Mouse (Mus musculus) urinary bladder, postnatal 25 days (tissue): ENCODE data around the gene Tmem213.
A peak's percentile ranks its signal among the peaks of the same experiment; 100 is the strongest.

ENCODE experiments used
- DNase-seq: peaks from one replicate; pipeline ENCODE4 v3.0.0; 2022; ENCODE audit warnings: low spot score

The Tmem213 gene

DNA sequence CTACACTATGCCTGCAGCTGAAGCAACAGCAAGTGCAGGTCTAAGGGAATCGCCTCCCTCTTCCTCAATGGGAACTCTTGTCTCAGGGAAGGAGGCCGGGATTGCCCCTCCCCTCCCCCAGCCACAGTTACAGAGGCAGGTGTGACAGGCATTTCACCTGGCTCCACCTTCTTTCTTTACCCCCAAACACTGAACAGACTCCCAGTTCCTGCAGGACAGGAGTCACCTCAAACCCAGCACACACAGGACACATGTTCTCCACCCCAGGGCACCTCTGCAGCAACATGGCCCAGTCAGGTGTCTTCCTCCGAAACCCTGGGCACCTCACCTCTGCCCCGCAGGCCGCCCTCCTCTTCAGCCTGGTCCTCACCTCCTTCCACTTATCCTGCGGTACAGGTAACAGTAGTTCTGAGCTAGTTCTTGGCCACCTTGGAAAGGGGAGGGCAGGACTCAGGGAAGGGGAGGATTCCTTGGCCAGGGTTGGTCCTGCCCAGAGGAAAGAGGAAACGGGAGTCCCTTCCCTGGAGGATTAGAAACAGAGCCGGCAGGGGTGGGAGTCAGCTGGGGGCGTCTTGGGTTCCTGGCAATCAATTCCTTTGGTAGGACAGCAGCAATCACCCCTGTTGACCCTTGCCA lies at the start of gene Tmem213:
Gene Tmem213 (plus strand): TSS at position 96 of the 636 bp plus-strand sequence.
- no peak for DNase-seq

DNA sequence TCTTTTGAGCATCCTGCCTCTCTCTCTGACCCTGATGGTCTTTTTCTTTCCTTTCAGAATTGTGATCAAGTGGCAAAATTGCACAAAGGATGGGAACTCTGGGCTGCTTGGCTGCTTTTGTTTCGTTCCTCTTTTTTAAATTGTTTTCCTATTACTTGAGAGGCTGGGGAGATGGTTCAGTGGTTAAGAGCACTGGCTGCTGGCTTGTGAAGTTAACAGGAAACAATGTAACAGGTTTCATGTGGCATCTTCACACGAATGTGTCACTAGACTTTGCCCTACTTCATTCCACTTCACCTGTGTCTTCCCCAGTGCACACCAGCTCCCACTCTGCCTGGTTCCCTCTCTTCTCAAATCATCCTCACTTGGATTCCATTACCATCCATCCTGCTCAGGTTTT lies 44.4 kb upstream of the Tmem213 start:
- no peak for DNase-seq

DNA sequence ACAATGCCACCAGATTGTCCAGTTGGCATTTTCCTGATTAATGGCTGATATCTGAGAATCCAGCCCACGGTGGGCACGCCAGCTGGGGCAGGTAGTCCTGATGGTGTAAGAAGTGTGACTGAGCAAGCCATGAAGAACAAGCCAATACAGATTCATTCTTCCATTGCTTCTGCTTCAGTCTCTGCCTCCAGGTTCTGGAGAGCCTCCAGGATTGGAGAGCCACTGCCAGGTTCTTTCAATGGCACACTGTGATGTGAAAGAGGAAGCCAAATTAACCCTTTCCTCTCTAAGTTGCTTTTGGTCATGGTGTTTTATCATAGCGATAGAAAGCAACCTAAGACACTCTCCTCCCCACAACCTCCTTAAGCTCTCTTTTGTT lies 43.9 kb upstream of the Tmem213 start:
- no peak for DNase-seq

DNA sequence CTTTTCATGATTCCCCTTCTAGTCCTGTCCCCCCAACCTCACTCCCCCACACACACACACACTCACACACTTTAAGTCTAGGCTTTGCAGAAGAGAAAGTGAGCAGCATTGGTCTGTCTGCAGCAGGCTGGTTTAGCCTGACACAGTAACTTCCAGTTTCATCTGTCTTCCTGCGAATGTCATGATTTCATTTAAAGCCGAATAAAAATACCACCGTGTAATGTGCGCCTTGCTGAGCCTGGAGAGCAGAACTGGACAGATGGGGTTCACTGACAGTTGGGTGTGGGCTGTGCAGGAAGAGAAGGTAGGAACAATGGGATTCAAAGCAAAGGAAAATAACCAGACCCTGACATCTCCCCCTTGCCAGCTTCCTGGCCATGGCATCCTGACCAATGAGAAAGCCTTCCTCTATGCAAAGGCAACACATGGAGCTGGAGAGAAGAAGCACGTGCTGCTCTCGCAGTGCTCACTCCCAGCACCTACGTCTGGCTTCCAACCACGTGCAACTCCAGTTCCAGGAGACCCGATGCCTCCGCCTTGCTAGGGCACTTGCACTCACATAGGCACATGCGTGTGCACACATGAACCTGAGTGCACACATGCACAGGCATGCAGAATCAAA lies 43.4 kb upstream of the Tmem213 start:
- no peak for DNase-seq

DNA sequence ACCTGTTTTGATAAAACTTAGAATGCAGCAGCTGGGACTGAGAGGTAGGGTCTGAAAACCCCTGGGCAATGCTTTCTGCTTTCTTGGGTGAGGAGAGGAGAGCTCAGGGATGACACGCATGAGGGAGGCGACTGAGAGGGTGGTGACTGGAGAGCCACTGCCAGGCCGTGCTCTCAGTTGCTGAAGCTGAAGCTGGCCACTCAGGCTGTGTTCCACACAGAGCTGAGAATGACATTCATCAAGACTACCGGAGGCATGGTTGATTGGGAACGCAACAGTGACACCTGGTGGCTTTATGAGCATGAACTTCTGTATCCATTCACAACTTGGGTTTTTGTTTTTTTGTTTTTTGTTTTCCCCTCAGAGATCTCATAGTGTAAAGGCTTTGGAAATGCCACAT lies 42.8 kb upstream of the Tmem213 start:
- peak; percentile 17 for DNase-seq

DNA sequence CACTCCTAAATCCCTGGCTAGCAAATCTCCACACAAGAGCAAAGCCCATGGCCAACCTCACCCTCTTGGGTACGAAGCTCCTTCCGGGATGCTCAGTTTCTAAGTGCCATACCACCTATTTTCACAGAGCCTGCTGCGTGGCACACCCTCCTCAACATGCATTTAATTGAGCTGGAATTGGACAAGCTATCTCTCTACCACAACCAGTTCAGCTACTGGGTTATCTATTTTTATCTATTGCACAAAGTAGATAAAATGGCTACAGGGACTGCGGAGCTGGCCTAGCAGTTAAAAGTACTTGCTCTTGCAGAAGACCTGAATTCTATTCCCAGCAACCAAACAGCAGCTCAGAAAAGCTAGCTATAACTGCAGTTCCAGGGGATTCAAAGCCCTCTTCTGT lies 37.8 kb upstream of the Tmem213 start:
- DNase-seq = no peak

DNA sequence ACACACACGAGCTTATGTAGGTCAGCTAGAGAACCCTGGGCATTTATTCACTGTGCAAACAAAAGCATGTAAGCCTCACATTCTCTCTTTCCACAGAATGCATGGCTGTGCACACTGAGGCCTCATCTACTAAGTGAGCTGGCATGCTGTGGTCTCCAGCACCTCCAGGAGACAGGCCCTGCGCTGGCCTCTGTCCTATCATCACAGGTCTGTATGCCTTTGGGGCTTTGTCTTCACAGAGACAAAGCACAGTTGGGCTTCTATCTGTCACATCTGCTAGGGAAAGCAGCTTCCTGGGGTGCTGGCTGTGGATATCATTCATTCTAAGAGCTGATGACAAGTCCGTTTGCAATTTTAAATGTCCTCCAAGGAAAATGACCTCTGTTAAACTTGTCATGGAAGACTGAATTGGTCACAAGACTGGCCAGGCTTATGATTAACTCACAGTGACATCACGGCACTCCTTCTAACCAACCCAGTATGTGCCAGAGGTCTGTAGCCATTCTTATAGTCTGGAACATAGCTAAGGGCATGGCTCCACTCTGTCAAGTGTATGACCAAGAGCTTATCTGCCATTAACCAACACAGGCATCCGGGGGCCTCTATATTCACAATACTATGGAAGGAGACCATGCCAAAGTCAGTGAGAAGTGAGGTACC lies 36.8 kb upstream of the Tmem213 start:
- DNase-seq = no peak

DNA sequence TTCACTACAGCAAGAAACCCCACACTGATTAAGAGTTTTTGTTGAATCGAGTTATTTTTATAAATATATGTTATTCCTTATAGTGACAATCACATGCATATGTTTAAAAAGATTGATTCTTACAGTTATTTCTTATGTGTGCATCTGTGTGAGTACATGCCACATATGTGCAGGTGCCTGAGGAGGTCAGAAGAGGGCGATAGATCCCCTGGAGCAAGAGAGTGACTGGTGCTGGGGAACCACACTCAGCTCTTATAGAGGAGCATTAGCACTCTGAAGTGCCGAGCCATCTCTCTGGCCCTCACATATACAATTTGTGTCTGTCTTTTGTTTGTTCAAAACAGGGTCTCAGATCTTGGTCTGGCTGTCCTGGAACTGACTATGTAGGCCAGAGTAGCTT lies 35.5 kb upstream of the Tmem213 start:
- DNase-seq = no peak

DNA sequence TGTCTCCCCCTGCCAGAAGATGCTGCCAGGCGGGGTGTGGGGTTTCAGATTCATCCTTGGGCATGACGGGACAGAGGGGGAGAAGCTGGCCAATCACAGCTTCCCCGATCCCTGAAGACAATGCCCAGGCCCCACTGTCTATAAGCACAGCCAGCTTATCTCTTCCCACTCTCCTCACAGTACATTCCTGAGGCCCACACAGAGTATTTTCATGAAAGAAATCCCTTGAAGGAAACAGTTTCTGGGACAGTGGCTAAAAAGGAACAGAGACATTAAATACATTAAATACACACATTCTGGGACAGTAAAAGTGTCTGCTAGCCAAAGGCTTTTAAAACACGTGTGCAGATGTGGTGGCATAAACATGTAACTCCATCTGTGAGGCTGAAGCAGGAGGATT lies 28.7 kb upstream of the Tmem213 start:
- DNase-seq = no peak

DNA sequence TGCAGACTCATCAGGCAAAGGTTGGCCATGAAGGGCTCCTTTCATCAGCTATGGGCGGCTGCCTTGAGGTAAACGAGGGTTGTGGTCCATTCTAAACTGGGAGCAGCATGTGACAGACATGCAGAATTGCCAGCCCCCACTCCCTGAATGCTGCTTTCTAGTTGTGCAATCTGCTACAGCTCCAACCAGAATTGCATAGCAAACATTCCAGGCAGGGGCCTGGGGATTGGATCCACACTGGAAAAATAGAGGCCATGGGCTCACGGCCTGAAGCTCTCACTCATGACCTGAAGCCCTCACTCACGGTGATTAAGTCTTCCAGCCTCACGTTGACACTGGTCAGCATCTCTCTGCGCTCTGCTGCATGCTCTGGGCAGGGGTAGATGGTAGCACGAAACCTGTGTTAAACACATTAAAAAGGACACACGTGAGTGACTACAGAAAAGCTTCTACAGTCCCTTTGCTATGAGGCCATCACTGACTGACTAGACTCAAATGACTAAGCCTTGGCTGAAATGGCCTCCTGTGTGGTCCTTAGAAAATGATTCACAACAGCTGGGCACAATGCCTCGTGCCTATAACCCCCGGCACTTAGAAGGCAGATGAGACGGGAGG lies 27.2 kb upstream of the Tmem213 start:
- peak; percentile 12 for DNase-seq

DNA sequence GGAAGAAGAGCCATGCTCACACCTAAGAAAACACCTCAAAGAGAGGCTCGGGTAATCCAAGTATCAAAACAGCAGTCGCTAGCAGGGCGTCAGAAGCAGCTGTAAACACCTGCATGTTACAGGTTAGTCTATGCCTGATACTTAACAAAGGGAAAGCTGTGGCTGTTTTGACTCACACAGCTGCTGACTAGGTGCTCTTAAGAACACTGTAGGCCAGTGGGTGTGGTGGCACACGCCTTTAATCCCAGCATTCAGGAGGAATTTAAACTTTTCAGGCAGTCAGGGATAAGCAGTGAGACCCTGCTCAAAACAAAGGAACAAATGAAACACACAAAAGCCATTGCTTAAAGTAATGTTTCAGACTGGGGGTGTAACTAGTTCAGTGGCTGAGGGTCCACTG lies 25.9 kb upstream of the Tmem213 start:
- no peak for DNase-seq

DNA sequence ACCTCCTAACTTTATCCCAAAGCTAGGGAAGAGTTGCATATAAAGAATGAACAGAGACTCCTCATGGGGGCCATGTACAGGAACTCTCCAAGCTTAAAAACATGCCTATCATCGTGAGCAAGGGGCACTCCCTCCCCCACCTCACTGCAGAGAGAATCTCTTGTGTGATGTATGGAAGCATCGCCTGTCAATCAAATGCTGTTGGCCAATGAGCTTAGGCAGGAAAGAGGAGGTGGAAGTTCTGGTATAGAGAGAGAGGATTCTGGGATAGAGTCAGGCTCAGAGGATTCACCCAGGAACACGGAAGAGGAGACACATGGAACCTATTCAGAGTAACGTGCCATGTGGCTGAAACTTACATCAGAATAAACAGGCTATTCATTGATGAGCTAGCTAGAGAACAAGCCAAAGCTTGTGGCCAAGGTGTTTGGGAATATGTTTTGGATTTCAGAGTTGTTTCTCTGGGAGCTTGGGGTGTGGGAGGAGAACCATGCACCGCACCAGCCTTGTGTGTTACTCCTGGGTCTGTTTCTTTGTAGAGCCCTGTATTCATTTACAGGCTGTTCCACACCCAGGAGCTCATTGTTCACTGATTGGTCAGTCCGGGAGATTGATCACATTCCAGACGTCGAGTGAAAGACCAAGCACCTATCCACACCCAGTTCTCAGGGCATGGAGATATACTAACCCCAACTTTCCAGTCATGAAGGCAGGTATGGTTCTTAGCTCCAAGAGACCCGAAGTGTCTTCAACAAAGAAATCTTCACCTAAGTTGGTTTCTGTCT lies 21.6 kb upstream of the Tmem213 start:
- no peak for DNase-seq

DNA sequence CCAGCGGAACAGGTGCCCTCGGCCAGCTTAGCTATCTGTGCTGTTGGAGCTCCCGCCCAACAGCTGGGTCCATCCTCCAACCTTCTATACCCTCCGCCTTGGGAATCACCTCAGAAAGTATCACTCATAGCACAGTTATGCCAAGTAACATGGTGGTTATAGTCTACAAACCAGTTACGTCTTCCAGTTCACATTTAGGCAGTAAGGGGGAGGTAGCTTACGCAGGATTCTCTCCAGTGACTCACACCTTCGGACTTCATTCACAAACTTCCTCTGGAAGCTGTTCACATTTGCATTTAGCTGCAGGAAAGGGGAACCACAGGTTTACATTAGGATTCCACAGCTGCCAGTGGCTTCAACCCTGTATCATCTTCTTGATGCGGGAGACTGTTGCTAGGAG lies 16.5 kb upstream of the Tmem213 start:
- DNase-seq = no peak

DNA sequence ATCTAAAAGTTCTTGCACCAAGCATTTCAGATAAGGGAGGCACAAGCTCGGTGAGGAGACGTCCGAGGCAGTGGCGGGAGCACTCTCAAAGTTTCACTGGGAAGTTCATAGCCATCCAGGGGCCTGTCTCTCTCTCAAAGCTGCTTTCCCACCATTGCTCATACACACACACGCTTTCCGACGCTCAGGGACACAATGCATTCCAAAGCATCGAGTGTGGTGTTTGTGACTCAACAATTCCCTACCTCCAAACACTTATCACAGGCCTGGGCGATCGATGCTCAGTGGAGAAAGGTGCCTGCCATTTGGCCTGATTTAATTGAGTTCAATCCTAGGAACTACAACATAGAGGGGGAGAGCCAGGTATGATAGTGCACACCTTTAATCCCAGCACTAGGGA lies 14.4 kb upstream of the Tmem213 start:
- no peak for DNase-seq

DNA sequence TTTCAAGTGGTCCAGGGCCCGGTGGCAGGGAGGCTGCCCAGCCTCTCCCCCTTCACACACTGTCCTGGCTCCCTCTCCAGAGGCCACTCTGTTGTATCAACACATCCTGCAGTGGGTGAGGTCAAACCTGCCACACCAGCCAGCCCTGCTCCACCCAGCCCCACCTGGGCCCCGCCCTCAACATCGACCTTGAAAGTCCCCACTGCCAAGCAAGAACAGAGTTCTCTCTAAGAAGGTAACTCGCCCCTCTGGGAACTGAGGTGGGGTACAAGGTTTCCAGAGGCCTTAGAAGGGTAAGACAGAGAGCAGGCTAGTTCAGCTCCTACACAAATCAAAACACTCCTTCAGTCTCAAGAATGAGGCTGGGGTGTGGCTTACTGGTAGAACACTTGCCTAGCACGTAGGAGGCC lies 12.1 kb upstream of the Tmem213 start:
- peak; percentile 34 for DNase-seq

DNA sequence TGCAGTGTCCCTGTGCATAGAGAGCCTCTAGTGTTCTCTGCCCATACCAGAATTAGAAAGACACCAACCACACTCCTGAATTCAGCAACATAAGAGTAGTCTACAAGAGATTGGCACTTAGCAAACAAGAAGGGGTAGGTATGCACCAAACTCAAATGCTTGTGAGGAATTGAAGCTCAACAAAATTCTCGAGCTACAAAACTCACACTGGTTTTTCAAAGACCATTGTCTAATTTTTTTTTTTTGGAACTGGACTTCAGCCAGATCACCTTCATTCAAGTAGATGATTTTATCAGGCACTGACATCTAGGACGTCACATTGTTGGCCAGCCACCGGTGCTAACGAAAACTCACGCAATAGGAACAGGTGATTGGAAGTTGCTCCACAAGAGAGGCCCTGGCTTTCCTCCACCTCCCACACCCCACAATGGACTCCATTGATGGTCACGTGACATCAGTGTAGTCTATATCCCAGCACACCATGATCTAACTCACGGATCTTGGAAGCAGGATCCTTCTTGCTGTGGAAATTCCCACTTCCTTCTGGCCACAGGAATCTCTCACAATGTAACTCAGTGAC lies 6.7 kb upstream of the Tmem213 start:
- no peak for DNase-seq

DNA sequence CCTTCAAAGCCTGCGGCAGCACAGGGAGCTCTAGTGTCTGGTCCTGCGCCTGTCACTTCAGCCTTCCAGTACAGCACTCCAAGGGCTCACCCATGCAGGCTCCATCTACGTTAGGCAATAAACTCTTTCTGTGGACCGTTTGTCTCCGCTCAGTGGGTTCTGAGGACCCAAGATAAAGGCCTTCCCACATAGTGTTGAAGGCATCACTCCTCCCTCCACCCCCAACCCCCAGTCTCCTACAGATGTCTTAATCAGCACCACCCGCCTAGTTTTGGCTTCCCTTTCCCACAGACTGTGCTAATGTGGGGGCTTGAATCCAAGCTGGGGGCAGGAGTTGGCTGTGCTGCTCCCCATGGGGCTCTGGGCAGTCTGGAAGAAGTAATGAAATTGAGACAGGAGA lies 5.3 kb upstream of the Tmem213 start:
- DNase-seq = no peak

DNA sequence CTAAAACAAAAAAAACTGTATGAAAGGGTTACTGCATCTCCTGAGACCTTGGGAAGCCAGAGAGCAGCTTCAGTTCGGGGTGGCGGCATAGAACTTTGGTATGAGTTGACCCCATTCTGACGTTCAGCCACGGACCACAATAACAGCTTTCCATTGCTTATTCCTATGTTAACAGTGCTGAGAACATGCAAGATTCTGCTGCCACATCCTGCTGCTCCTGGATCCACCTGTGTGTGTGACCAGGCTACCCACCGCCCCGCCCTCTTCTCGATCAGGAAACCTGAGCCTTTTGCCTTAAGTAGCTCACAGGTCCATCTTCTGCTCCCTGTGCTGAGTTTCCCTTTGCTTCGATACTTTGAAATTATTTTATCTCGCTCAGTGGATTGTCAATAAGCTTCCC lies 3.1 kb upstream of the Tmem213 start:
- DNase-seq = no peak

DNA sequence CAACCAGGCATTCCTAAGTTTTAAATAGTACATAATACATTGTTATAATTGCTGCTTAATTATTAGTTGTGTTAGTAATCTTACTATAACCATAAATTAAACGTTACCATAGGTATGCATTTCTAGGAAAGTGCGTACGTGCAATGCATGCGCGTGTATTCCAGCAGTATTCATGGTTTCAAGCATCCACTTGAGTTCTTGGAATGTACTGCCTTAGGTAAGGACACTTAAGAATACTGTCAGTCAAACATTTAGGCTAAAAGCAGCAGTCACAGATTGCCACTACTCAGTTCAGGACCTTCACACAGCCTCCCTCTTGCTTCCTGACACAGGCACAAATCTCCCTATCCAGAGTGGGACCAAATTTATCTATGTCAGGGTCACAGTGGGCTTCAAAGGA lies 606 bp upstream of the Tmem213 start:
- no peak for DNase-seq

DNA sequence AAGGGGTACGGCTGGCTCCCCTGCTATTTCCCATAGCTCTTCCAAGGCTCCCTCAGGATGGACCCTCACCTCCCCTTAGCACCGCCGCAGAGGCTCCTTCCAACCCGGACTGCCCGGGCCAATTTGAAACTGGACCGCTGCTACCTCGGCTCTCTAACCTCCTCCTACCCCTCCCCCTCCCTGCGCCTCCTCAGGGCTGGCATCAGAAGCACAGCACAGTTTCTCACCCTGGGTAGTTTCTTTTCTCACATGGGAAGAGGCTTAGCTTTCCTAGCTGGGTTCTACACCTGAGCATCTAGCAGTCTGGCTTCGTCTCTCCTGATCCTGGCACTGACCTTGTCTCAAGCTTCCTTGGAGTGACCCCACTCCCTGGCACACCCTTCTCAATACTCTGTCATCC lies 816 bp downstream of the Tmem213 start:
- no peak for DNase-seq

DNA sequence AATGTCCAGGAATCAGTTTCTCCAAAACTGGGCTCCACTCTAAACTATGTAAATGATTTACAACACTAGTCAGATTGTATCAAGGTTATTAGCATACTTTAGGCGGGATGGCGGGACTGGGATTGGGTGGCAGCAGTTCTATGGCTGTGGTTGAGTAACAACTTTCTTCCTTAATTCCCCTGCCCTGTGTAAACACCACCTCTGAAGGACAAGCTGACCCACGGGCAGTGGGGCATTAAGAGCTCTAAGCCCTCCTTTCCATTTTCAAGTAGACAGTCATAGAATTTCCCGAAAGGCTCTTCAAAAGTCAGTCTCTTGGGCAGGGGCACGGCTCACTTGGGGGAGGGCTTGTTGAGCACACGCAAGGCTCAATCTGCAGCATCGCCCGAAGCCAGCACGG lies 1.8 kb downstream of the Tmem213 start:
- DNase-seq = no peak

DNA sequence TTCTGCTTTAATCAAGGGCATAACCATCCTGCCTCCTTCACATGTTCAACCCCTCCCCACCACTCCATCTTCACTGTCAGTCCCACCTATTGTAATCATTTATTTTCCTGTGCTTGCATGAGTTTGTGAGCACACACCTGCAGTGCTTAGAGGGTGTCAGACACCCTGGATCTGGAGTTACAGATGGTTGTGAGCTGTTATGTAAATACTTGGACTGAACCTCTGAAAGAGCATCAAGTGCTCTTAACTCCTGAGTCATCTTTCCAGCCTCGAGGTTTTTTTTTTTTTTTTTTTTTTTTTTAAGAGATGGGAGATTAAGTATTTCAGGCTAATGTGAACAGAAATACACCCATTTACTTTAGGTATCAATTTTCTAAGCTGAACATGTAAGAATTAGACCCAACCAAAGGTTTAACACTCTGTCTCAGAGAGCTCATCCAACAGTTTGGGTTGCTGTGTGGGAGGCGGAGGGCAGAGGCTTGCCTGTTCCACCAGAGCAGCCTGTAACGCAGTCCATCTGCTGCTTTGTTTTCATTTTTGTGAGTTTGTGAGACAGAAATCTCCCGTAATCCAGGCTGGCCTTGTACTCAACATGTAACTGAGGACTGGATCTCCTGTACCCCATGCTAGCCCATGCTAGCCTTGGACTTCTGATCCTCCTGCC lies 7.2 kb downstream of the Tmem213 start:
- no peak for DNase-seq
